Mouse (Mus musculus) T-helper 17 cell (primary cell): Measurements from ENCODE around the gene Tmem131l.

Experiments
- in situ Hi-C, 2 experiments: fragments of 300-600 bp; cut with MboI, MseI; formaldehyde crosslinking; loops; 1 replicate in 1 of 2; 2 replicates in 1 of 2; pipeline ENCODE4 v1.15.1; 2025; ENCODE audit warnings: high pct_unique_total_duplicates in 2 of 2

Gene Tmem131l

DNA sequence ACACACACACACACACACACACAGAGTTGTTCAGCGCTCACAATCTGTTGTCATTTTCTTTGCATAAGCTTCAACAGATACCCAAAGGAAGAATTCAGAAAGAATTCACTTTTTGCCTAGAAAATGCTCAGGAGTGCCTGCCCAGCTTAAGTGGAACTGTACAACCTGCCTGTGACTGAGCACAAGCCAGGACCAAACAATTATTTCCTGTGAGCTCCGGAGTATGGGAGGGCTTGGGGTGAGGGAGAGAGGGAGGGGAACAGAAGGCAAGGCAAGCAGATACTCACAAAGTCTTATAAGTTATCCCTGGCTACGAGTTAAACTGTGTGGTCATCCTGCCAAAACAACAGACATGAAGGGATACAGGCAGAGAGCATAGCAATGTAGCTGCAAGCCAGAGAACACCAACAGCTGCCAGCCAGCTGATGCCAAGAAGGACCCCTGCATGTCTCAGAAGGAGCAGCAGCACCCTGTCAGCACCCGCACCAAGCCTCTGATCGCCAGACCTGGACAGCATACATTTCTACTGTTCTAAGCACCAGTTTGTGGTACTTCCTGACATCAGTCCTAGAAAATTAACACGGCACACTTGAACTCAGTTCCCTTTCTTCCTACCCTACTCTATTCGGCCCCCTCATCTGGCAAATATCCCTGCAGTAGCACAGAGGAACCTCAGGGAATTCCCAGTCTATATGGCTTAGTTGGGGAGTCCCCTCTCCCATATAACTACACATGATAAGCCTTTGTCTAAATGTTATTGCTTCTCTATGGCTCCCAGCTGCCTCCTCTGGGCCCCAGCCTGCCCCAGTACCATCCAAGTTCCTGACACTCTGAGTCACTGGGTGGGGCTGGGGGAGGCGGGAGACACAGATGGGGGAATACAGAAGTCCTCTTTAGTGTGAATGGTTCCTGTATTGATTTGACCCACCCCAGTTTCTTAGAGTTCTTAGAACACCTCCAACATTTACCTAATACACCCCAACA, 18.5 kb downstream of the Tmem131l start:
- in situ Hi-C loops = no loop called here

DNA sequence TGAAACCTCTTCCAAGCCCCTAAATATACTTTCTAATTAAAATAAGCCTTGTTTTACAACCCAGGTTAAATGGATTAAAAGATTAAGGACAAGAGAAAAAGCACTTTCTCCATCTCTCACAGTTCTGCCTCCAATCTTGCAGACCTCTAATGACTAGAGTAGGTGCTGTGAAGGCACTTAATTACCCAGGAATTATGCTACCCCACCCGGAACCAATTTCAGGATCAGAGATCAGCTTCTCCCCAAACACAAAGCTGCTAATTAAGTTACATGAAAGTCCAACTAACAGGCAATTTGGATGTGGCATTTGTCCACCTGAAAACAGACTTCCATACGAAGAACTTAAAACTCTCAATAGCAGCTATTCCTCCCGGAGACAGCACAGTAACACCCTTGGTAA, 19.4 kb downstream of the Tmem131l start:
- in situ Hi-C loops = no loop called here

DNA sequence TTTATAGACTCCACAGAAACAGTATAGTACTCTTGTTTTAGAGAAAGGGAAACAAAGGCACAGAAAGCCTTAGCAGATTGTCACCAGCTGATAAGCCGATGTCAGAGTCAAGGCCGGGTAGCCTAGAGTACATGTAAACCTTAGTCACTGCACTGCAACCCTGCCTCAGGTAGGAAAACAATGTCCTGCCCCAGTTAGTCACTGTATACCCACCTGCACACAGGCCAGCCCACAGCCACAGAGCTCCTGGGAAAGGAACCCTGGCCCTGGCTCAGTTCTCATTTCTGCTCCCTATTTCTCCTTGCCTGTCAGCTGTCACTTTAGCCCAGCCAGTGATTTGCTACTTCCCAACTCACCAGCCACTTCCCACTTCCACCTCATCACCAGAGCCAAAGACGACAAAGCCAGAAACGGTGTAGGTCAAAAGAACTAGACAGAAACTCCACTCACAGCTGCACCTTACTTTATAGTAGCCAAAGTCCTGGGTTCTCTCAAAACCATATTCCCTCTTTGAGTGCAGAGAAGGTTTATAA, 24.4 kb downstream of the Tmem131l start:
- in situ Hi-C loops = no loop called here

DNA sequence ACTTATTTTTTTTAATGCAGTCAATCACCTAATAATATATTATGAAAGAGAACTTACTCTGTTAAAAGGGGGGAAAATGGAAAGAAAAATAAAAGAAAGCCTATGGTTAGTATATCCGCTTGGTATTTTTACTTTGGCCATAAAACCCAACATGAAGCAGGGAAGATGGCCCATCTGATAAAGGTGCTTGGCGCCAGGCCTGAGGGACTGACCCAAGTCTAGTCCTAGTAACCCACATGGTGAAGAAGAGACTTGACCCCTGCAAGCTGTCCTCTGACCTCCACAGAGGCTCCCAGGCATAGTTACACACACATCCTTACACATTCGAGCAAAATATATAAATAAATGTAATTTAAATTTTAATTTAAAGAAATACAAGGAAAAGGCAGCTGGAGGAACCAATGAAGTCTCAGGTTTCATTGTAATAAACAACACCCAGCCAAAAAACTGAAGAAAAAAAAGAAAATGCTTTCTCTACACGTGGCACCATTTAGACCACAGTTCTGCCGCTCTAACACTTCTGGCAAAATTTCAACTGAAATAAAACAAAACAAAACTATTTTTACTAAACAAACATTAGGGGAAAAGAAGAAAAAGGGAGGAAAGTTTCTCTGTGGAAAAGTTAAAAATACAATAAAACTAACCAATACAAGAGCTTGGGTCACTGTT, 28.8 kb downstream of the Tmem131l start:
- in situ Hi-C loops = no loop called here

DNA sequence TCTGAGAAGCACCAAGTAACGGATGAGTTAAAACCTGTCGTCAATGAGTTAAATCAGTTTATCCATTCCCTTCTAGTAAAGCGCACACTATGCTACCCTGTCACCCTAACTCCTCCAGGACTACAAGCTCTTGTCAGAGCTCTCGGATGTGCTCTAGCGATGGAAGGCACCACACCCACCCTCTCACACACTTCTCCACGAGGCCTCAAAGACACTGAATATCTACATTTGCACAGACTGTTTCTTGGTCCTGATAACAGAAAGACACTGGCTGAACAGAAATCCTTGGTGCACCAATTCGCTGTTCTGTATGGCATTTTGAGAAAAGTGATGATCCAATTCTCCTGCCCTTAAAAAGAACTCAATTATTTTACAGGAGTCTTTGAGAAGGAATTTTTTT, 34.0 kb downstream of the Tmem131l start:
- in situ Hi-C loops = no loop called here

DNA sequence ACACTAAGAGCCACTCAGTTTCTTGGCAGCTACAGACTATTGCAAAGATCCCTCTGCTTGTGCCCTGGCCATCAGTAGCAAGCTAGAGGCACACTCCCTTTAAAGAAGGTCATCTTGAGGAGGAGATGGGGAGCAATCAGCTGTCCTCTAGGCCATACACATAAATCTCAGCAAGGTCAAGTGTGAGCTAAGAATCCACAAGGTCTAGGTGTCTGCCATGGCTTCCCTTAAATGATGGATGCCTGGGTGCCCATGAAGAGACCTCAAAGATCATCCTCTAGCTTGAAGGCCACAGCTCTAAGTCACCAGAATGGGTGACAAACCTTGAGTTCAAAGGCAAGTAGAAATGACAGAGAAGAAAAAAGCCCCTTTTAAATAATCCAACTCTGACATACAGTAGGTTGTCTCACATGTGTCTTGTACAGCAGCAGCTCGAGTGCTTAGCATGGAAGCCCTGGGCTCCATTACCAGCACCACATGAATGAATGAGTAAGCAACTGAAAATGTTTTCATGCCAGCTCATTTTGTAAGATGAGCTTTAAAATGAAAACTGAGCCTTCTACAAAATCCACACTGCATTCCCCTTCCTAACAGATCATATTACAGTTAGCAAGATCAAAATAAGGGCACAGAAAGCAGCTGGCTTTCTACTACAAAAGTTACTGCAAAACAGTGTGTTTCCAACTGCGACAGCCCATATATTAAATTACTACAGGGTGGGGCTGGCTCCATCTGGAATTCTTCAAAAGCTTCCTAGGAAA, 35.5 kb downstream of the Tmem131l start:
- in situ Hi-C loops = loop anchor here in 1 of 2 experiments (5.0 kb wide), 1 partner anchor 47 kb away; no protein-coding TSS in a partner anchor

DNA sequence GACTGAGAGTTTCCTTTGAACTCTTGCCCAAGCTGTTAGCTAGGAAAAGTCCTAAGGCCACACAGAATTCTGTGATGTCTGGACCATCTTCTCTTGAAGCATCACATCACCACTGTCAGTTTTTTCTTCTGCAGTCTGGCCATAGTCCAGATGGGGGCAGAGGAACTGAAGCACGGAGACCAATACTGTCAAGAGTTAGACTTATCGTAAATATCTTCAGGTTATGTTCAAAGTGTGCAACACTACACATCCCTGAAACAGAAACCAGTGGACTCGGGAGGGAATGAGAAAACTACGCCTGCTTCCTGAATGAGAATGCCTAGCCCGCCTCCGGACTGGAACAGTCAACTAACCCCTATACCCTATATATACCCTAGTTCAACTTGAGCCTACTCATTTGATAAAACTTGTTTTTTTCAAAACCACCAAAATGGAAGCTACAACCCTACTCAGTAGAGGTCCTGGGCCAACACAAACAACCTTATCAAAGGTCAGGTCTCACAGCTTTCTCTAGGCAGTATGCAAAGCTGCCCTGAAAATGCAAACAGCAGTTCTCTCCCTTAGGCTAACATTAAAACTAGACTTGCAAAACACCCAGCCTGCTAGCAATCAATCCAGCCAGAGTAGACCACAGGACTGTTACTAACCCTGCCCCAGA, 37.4 kb downstream of the Tmem131l start:
- in situ Hi-C loops = loop anchor here in 1 of 2 experiments (5.0 kb wide), 1 partner anchor 45 kb away; no protein-coding TSS in a partner anchor

DNA sequence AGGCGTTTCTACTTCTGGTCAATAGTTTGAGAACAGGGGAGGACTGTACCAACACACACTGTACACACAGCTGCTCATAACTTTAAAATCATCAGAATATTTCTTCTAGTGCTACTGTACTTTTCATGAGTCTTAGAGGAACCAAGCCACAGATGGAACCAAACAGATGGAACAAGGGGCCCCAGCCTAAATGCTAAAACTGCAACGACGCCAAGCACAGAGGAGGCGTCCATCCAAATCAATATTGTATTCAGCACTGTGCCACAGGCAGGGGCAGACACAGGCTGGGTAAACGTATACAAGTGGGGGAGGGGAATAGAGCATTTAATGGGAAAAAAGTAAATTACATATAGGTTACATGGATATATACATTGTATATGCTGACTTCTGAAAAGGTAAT, 42.4 kb downstream of the Tmem131l start:
- in situ Hi-C loops = no loop called here

DNA sequence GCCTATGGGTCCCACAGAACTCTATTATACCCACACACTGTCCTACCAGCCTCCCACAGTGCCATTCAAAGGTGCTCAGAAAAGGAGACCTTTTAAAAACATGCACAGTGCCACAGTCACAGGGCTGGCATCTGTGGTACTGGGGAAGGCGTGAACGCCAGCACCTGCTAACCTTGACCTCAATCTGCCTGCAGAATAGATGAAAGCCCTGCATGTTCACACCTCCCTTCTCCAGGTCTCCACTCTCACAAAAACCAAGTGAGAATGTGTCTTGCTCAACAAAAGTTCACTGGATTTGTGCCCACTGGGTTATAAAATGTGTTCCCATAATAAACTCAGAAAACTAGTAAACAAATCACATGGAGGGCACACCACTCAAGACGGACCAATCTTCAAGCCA, 42.9 kb downstream of the Tmem131l start:
- in situ Hi-C loops = no loop called here

DNA sequence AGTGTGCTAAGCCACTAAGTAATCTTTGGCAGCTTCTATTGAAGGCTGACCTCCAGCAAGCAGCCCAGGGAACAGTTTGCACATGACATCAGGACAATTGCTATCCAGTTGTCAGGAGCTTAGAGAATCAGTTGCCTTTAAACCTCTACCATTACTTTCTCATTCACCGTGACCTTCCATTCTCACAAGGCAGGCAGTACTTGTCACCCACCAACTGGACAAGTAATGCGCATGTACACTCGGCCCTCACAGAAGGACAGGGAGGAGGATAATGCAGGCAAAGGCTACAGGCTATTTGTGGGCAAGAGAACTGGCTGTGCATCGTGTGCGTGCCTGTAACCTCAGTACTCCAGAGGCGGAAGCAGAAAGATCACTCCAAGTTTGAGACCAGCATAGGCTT, 43.9 kb downstream of the Tmem131l start:
- in situ Hi-C loops = no loop called here

DNA sequence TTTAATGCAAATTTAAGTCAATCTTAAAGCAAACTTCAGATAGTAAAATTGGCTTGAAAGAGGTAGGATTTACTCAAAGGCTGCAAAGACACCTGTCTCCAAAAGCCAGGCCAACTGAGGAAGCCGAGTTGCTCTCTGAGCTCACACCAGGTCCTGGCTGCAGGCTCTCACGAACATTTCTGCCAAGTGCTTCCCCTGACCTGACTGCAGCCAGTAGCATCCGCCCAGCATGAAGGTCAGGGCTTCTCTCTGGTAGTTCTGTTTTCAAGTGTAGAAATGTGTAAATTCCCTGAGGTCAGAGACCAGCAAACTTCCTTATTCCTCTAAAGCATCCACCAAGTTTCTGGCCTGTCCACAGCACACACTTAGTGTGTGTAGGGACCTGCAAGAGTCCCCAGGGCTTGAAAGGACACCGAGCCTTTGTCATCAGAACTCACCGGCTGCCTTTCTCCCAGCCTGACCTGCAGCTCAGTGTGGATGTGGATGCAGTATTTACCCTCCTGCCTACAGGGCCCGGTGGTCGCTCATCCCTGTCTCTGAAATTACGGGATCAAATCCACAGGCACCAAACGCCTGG, 44.6 kb downstream of the Tmem131l start:
- in situ Hi-C loops = no loop called here

DNA sequence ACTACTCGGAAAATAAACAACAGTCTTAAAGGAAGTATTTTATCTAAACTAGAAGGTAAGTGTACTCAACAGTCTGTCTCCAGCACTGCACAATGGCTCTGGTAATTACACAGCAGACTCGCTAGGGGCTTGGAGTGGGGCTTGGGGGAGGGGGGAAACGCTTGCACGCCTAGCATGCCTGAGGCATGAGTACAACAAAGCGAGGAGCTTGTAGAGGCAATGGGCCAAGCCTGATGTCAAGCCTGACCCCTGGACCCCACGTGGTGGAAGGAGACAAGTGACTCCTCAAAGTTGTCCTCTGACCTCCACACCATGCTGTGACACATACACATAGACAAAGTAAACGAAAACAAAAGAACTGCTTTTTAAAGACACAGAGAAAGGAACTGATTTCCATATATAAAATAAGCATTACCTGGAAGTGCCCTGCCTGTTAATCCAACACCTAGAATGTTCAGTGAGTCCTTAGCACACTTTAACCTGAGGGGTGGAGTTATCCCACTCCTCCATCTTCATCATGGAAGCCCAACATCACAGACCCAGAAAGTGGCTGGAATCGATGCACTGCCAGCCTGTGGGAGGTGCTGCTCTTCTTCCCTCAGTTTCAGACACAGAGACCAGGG, 45.6 kb downstream of the Tmem131l start:
- in situ Hi-C loops = no loop called here

DNA sequence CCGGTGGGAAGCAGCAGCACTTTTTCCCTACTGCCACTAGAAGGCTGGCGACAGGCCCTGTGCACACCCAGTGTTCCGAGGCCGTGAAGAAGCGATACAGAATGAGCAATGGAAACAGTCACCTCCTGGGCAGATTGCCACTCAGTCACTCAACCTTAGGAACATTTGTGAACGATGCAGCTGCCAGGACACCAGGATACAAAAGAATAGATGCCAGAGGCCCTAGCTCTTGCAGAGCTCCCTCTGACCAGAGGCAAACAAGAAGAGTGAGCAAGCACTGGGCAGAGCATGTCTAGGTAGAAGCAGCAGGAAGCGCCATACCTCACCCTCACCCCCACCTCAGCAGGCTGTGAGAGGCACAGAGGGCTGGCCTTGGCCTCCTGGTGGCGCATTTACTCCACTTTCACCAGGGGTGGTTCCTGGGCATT, 46.9 kb downstream of the Tmem131l start:
- in situ Hi-C loops = no loop called here

DNA sequence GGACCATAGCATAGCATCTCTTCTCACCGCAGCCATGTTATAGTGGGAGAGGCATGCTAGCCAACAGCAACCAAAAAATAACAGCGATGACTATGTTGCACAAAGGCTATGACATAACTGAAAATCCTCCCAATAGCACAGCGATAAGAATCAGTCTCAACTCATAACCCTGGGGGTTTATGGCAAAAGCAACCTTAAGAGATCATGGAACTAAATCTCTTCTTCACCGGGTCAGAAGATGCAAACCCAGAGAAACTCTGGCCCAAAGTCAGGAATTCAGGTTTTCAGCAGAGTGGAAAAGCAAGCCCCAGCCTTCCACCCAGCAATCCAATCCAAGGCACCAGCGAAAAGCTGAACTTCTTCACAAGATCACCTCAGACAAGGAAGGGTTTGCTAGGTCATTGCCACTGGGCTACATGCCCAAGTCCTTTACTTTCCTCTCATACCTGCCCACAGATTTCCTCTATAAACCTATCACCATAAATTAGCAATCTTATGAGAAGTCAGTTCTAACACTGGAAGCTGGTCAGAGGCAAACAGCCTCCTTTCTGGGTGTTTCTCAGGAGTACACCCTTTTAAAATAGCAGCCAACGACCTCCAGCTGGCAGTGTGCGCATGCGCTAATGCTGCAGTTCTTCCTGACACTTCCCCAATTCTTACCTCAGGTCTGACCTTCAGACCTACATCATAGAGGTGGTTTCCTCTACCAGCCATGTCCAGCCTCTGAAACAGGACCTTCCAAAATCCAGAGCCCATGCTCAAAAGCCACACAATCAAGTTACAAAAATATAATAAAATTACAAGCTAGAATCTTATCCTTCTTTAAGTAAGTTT, 48.1 kb downstream of the Tmem131l start:
- in situ Hi-C loops = no loop called here

DNA sequence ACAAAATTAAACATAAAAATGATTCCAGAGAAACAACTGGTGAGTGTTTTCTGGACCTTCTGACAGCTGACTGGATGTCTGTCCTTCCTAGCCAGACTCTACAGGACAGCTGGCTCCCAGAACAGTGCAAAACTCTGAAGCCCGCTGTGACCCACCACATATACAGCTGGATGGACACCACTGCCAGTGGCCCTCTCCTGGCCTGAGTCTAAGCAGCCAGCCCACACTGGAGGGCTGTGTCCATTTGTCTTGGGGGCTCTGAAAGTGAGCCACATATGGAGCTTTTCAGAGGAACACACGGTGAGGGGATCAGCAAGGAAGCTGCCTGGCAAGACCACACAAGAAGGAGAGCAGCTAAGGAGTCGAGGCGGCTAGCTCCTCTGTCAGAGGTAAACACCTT, 51.8 kb downstream of the Tmem131l start:
- in situ Hi-C loops = no loop called here

DNA sequence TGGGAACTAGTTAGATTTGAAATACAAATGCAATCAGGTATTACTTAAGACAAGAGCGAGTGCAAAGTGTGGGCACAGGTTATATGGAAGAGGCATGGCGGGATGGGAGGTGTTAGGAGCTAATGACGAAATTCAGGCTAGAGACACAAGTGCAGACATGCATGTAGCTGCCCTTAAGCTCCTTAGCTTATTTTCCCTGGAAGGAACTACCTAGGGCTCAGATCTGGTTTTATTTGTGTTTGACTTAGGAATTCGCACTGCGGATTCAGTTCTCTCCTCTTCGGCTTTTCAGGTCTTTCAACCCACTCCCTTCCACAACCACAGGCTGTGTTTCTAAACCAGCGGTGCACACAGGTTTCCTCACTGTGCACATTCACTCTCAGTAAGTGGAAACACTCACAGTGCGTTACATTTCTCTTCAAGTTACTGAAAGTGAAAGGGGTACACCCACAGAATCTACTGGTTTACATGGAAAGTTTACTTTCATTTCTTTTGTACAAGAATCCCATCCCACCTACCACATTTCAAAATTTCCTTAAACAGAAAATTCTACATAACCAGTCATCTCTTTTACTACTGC, 52.4 kb downstream of the Tmem131l start:
- in situ Hi-C loops = no loop called here

DNA sequence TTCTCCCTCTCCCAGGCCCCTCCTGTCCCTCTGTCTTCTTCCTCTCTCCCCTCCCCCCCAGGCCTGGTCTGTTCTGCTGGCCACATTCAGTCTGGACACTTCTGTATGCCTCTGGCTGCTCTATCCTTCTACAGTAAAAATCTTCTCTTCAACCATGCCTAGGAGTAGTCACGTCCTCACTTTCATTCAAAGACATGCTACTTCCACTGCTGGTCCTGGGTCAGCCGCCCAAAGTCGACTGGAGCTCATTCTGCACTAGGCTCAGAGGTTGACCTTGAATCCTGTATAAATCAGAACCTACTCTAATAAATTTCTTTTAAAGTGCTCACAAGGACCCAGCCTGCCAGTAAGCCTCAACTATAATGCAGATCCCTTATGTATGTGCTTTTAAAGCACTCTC, 53.2 kb downstream of the Tmem131l start:
- in situ Hi-C loops = no loop called here

DNA sequence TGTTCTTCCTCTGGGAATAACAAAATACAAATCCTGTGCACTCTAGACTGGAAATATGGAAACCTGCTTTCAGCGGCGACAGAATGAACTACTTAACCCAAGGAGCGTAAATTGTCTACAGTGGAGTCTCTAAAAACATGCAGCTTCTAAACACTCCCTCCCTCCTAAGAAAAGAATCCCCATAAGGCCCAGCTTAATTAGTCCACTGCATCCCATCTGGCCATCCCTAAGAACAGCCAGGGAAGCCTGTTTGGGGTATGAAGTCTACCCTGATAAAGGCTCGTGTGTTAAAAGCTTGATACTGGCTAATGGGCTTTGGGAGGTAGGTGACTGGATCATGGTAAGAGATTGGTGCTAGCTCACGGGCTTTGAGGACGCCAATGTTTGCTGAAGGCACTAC, 54.5 kb downstream of the Tmem131l start:
- in situ Hi-C loops = no loop called here

DNA sequence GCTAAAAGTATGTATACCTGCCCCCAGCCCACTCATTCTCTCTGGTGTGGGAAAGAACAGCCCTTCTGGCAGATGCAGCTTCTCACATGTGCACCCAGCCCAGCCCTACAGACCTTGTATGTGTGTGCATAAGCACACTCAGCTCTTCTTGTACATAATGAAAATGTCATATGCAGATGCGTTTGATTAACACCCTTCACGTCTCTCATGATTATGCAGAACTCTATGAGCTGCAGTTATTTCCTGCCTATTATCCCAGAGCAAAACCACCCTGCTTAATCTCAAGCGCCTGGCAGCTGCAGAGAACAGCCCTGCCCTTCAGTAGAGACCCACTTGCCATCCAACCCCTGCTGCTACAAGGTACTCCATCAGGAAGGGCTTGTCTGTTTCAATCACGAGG, 55.6 kb downstream of the Tmem131l start:
- in situ Hi-C loops = no loop called here
